10 mouse cellular contexts compared by ENCODE assay signal in the genomic region with DNA sequence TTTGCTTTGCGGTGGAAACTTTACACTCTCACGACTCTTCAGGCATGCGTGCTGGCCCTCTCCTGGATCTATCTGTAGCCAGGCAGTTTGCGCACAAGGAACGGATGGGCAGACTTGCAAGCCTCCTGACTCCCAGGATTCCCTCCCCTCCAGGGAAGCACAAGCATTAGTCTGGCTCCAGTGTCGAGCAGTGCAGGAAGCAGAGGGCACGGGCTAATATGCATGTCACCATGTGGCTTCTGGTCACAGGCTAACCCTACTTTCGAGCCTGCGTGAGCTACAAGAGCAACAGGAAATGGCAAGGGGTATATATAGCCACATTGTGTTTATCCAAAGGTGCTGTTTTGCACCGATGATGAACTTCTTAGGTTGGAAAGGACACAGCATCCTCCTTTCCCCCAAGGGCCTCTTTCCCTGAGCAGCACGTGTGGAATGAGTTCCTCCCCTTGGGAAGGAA. TPM values are rescaled to one million over a fixed set of nuclear protein-coding genes. Genes with fewer than 3 reads are reported as not detected.
DNase-seq lines count a peak whose midpoint lies in the region; ATAC-seq and TF ChIP-seq lines count a peak whose summit lies in the region.
"Had no signal": no experiment of that assay in that cellular context is flagged by ENCODE, and none has a peak within 500 bp of the region (broad histone marks: within the 10 kb centered on the region; RNA-seq: fewer than 3 reads in every experiment).

No protein-coding gene starts in this region.

- peak; percentile 62 for ATAC-seq in lung, embryonic 16.5 days (ENCODE audit: low read depth)
- no peak for ATAC-seq in intestine, embryonic 16.5 days

- no peak for DNase-seq in lung, adult 2 months
- DNase-seq in adrenal gland, postnatal 36 days: peak; percentile 34 to 46
- DNase-seq in naive thymus-derived CD4-positive, alpha-beta T cell, adult 2 months (ENCODE audit: low read depth): peak; percentile 77
- DNase-seq in frontal cortex, adult 2 months (ENCODE audit: extremely low spot score in 1 of 2, low spot score in 1 of 2): no peak
- DNase-seq in urinary bladder, adult 2 months (ENCODE audit: low spot score): no peak
- no peak for DNase-seq in gastrocnemius, adult 18-20 months (ENCODE audit: low spot score)

- TF ChIP-seq CTCF in lung, adult 2 months (IDR thresholded peaks at IDR 0.05; ENCODE audit: insufficient read depth, low read length): no peak

- TF ChIP-seq POLR2A in lung, adult 2 months (IDR thresholded peaks at IDR 0.05; ENCODE audit: borderline replicate concordance, extremely low read depth, low read depth, low read length): no peak

- no peaks in the 10 kb centered on the region for H3K9me3 ChIP-seq in lung, embryonic 16.5 days (ENCODE audit: control insufficient read depth, low read length)
- H3K9me3 ChIP-seq in intestine, embryonic 16.5 days (ENCODE audit: control insufficient read depth, low read length): no peaks in the 10 kb centered on the region
- H3K9me3 ChIP-seq: limb, embryonic 10.5 days; neural tube, embryonic 13.5 days had no signal

- no peak overlapping the region for H3K9ac ChIP-seq in lung, embryonic 16.5 days (ENCODE audit: low read length)
- no peak overlapping the region for H3K9ac ChIP-seq in intestine, embryonic 16.5 days (ENCODE audit: low read depth, low read length)
- H3K9ac ChIP-seq: neural tube, embryonic 13.5 days had no signal

- H3K27me3 ChIP-seq in lung, embryonic 16.5 days (ENCODE audit: control insufficient read depth, insufficient read depth, low read depth, low read length): no peaks in the 10 kb centered on the region
- no peaks in the 10 kb centered on the region for H3K27me3 ChIP-seq in intestine, embryonic 16.5 days (replicated peaks; ENCODE audit: control insufficient read depth, insufficient read depth, low read length)
- H3K27me3 ChIP-seq: neural tube, embryonic 13.5 days had no signal

- H3K4me1 ChIP-seq in lung, embryonic 16.5 days (replicated peaks; ENCODE audit: control insufficient read depth, insufficient read depth, low read length): peaks cover 31% of the 10 kb centered on the region
- H3K4me1 ChIP-seq in lung, adult 2 months (ENCODE audit: control insufficient read depth, insufficient read depth, low read length): peaks cover 50% of the 10 kb centered on the region
- H3K4me1 ChIP-seq in intestine, embryonic 16.5 days (ENCODE audit: control insufficient read depth, insufficient read depth, low read length): peaks cover 6% of the 10 kb centered on the region; the same call in 1 of the 2 replicates
- H3K4me1 ChIP-seq: neural tube, embryonic 13.5 days had no signal

- H3K36me3 ChIP-seq in lung, embryonic 16.5 days (ENCODE audit: control insufficient read depth, insufficient read depth, low read length): no peaks in the 10 kb centered on the region
- H3K36me3 ChIP-seq in intestine, embryonic 16.5 days (ENCODE audit: control insufficient read depth, insufficient read depth, low read length): no peaks in the 10 kb centered on the region
- H3K36me3 ChIP-seq: neural tube, embryonic 13.5 days had no signal

- WGBS in lung, embryonic 16.5 days: 39% methylated on average over 11 of the region's 11 CpGs
- WGBS in lung, adult 2 months: 34% methylated on average over 11 of the region's 11 CpGs
- WGBS in intestine, embryonic 16.5 days: 51% methylated on average over 11 of the region's 11 CpGs

- H3K4me3 ChIP-seq in lung, embryonic 16.5 days (ENCODE audit: low read length): no peak overlapping the region
- no peak overlapping the region for H3K4me3 ChIP-seq in lung, adult 2 months (replicated peaks; ENCODE audit: extremely low read depth, low read depth, low read length)
- no peak overlapping the region for H3K4me3 ChIP-seq in intestine, embryonic 16.5 days (ENCODE audit: low read length)
- H3K4me3 ChIP-seq: limb, embryonic 10.5 days; neural tube, embryonic 13.5 days had no signal

- peak overlapping the region; percentile 58 for H3K27ac ChIP-seq in lung, embryonic 16.5 days (ENCODE audit: low read length)
- 0 out of 2 replicates have a peak overlapping the region, but pooled peaks have one; percentile 34 for H3K27ac ChIP-seq in intestine, embryonic 16.5 days (ENCODE audit: low read length)
- H3K27ac ChIP-seq: limb, embryonic 10.5 days; neural tube, embryonic 13.5 days had no signal

- no peak overlapping the region for H3K4me2 ChIP-seq in lung, embryonic 16.5 days (ENCODE audit: low read depth, low read length)
- H3K4me2 ChIP-seq in intestine, embryonic 16.5 days (ENCODE audit: low read depth, low read length): no peak overlapping the region
- H3K4me2 ChIP-seq: neural tube, embryonic 13.5 days had no signal

RNA-seq across cellular contexts. Expression of a gene that starts 38.6 kb away (rescaled TPM):
- polyA plus RNA-seq in lung, embryonic 16.5 days (2015; fragmentation: Nextera tagmentation; extraction: Ambion mirVana): 32.8 and 34.9 TPM in 2 replicates
- polyA plus RNA-seq in lung, adult 2 months (2012; rRNA removed): 12.9 and 14.1 TPM in 2 replicates
- 10 to 100 TPM; 15.4 to 15.5 TPM for total RNA-seq in adrenal gland, postnatal 36 days (2021)
- polyA plus RNA-seq in intestine, embryonic 16.5 days (2015; fragmentation: Nextera tagmentation; extraction: Ambion mirVana): 10.1 and 10.3 TPM in 2 replicates
- 3.1 and 4.6 TPM in 2 replicates for polyA plus RNA-seq in frontal cortex, adult 2 months (2012; rRNA removed)
- polyA plus RNA-seq in urinary bladder, adult 2 months (2012; rRNA removed): 6.0 and 7.6 TPM in 2 replicates
- total RNA-seq in gastrocnemius, adult 18-20 months (2021): 1 to 10 TPM; 5.3 to 7.2 TPM

Comparison
In these comparisons a context has a peak if more than half of its experiments do, and no peak if none do; other contexts are left out.
1. DNase-seq: peak in adrenal gland, postnatal 36 days (2 of 2) and naive thymus-derived CD4-positive, alpha-beta T cell, adult 2 months (single experiment); none in lung, adult 2 months (single experiment), frontal cortex, adult 2 months (0 of 2), urinary bladder, adult 2 months (single experiment) and gastrocnemius, adult 18-20 months (single experiment).